Mouse (Mus musculus): ENCODE data around the gene Acad10.
"Not testable (repeated sequence)": the region's sequence is repeated elsewhere in the genome, so short reads cannot be mapped to it uniquely, and the experiment has no call there.

The Acad10 gene

DNA sequence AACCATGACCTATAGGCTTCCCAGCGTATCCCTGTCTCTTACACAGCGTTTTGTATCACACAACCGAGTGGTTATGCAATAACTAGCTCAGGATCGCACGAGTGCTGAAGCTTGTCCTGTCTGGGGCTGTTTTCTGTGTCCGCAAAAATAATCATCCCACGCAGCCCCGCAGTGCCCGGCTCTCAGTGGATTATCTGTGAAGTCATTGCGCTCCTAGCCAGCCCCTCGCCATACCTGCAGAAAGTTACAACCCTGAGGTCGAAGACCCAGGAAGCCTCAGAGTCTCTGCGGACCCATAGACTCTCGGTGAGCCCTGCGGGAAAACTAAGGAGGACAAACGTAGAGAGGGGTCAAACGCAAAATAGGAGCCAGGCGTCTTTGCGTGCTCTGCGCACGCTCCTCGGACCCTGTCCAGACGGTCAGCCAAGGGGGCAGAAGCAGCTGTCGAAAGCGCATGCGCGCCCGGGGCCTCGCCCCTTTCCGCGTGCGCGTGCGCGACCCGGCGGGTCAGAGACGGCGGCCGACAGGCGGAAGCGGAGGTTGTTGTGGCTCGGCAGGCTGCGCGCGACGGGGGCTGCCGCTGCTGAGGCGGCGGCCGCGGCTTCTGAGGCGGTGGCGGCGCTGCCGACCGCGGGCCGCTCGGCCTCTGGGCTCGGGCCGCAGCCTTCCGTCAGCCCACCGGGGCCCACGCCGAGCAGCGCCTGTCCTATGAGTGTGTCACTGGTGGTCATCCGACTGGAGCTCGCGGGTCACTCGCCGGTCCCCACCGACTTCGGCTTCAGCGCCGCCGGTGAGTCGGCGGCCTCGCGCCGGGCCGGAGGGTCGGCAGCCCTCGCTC, at the start of gene Acad10, which contains the start of gene Brap:
Gene Acad10 (minus strand): TSS at position 456 of the 838 bp plus-strand sequence.
Gene Brap (plus strand): TSS at position 505 of the 838 bp plus-strand sequence.
- peak; percentile 78 for DNase-seq (ENCODE audit: low read depth, low spot score)

DNA sequence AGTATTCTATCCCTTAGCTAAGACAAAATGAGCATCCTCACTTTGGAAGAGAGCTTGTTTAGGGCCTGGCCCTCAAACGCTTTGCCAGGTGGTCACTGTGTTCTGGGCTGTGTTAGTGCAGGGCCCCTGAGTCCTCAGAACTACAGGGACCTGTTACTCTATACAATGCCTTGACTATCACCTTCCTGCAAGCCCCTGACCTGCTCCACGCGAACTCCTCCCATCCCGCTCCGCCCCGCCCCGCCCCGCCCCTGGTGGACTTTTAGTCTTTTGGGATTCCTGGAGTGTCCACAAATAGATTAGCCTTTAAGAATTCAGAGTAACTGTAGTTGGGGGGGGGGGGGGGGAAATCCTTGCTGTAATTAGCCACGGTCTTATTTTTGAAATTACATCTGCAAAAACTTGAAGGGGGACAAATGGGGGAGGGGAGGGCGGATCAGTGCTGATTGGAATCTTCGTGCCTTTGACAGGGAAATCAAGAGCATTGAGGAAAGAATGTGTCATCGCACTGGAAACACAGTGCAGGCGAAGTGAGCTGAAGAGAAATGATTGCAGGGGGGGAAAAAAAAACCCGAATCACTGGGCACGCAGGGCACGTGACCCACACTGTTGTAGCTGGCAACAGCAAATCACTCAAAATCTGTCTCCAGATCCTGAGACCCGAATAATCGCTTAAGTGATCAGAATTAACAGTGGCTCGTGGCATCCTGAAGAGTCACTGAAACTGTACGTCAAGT, 44.4 kb upstream of the Acad10 start:
- no peak for DNase-seq (ENCODE audit: low read depth, low spot score)

DNA sequence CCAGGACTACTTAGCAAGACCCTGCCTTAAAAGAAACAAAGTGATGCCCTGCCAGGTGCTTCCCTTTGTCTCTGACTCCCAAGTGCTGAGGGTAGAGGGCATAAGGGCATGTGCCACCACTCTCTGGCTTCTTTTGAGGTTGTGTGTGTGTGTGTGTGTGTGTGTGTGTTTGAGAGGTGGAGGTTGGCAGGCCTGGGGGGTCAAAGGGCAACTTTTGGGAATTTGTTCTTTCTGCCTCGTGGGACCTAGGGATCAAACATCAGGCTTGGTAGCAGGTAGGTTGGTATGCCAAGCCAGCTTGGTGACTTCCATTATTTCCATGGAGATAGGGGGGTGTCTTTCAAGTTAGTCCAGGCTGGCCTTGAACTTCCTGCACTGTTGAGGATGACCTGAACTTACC, 43.0 kb upstream of the Acad10 start:
- no peak for DNase-seq (ENCODE audit: low read depth, low spot score)

DNA sequence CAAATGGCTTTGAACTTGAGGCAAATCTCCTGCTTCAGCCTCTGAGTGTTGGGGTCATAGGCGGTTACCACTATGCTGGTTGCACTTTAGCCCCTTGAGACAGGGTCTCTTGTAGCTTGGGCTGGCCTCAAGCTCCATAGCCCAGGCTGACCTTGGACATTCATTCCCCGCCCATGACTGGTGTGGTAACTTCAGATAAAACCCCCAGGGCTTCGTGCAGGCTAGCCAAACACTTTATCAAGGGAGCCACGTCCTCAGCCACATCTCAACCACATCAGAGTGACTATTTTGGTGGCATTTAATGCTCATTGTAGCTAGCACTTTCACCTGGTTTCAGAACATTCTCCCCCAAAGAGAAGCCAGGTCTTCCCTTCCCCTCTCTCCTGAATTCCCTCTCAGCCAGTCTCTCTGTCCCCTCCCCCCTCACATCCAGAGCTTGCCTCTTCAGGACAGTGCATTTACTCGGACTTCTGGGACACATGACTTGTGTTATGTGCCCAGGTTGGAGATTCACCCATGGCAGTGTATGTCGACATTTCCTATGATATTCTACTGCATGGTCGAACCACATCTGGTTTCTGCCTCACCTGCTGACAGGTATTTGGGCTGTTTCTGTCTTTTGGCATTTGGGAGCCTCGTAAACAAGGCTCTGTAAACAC, 40.9 kb upstream of the Acad10 start:
- peak; percentile 70 for DNase-seq (ENCODE audit: low read depth, low spot score)

DNA sequence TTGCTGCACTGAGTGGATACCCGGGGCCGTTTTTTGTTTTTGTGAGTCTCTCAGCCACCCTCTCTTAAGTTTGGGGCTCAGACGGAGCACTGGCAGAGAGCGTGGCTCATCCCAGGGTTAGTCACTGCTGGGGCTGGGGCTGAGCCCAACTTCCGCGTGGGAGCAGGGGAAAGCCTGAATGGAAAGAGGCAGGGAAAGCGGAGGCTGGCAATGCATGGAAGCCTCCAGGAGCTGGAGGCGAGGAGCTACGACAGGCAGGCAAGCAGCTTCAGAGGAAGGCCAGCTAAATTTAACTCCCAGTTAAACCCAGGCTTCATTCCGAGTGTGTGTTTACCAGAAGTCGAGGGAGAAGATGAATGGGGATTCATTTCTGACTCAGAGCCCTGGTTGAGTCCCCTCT, 40.2 kb upstream of the Acad10 start:
- DNase-seq (ENCODE audit: low read depth, low spot score) = no peak

DNA sequence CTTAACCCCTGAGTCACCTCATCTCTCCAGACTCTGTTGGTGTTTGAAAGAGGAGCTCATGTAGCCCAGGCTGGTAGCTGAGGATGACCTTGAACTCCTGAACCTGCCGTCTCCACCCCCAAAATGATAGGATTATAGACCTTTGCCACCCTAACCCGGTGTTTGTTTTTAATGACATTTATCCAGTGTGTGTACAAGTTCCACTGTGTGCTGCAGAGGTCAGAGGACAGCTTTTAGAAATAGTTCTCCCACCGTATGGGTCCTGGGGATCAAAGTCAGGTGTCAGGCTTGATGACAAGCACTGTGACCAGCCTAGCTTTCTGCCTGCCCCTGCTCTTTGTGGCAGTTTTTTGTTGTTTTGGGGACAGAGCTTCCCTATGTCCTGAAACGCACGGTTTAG, 39.6 kb upstream of the Acad10 start:
- DNase-seq (ENCODE audit: low read depth, low spot score) = no peak

DNA sequence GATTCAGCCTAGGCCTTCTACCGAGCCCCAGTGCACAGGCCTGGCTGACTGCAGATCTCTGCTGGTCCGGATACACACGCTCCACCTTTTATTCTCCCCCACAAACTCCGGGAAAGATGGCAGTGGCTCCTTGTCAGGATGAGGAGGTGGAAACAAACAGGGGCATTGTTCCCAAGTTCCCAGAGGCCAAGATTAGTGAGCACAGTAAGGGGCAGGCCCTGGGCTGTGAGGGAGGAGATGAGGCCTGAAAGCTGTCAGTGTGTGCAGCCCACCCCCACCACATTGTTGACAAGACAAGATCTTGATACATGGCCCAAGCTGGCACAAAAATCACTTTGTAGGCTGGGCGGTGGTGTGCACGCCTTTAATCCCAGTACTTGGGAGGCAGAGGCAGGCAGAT, 36.4 kb upstream of the Acad10 start:
- DNase-seq (ENCODE audit: low read depth, low spot score) = no peak

DNA sequence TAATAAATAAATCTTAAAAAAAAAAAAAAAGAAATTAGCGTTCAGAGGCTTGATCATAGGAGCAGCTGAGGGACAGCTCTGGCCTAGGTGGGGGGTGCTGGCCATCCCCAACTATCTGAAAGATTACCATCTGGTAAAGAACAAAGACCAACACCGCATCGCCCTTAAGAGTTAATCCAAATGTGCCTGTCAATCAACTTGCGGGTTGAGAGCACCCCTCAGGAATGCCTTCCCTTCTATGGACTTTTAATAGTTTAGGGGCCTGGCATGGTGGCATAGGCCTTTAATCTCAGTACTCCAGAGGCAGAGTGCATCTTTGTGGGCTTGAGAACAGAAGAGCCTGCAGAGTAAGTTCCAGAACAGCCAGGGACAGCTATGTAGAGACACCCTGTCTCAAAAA, 32.6 kb upstream of the Acad10 start:
- no peak for DNase-seq (ENCODE audit: low read depth, low spot score)

DNA sequence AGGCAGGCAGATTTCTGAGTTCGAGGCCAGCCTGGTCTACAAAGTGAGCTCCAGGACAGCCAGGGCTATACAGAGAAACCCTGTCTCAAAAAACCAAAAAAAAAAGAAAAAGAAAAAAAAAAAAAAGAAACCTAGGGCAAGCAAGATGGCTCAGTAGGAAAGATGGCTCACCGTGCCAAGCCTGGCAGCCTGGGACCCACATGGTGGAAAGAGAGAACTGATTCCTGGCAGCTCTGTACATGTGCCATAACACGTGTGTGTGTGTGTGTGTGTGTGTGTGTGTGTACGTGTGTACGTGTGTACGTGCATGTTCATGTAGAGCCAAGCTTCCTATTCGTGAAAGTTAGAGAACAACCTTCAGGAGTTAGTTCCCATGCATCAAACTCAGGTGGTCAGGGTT, 31.1 kb upstream of the Acad10 start:
- not testable (repeated sequence) for DNase-seq (ENCODE audit: low read depth, low spot score)

DNA sequence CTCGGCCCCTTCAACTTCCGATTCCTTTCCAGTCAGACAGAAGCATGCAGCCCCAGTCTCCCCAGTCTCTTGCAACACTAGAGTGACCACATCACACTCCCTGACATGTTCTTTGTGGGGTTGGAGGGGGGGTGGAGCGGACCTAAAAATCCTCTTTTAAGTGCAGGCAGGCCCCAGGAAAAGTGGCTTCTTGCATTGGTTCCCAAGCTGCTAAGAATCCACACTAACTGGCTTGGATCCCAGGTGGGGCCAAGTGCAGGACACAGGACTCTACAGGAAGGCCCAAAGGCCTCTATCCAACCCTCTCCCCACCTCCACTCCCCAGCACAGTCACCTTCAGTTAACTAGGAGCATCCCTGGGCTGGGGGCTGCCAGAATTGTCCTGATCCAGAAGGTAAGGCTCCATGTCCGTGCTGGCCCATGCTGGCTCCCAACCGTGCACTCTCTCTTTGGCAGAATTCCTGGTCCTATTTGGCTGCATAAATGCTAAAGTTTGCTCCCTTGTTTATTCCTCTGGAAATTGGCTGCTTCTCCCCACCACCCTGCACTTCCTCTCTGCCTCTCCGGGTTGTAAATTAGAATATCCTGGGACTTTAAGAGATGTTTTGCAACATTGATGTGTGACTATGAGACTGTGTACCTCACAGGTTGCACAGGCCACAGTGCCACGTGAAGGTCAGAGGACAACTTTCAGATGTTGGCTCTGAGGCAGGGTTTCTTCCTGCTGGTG, 30.3 kb upstream of the Acad10 start:
- no peak for DNase-seq (ENCODE audit: low read depth, low spot score)

DNA sequence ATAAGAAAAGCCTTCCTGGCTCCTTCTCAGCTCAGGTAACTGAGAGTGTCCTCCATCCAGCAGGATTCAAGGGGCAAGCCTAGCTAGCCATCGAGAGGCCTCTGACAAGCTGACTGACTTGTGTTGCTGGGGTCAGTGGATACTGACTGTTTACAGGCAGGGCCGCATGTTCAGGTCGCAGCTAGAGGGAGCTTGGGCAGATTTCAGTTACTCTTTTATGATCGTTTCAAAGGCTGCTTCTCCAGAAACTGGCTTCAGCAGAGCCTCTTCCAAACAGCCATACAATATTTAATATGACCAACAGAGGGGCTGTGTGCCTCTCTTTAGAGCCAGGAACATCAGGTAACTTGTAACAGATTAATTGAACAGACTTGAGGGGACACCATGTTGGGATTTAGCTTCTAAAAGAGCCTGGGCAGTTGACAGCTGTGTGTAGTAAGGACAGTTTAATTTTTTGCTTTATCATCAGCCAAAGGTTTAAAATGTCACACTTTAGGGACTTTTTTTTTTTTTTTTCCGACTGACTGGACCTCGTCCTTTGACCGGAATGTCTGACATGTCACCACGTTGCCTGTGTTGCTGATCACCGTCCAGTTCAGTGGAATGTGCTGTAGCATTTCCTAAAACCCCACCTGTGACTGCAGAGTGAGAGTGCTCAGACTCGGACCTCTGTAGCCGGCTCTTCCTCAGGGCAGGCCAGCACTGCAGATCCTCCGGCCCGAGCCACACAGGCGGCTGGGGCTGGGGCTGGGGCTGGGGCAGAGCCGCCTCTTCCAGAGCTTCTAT, 26.0 kb upstream of the Acad10 start:
- no peak for DNase-seq (ENCODE audit: low read depth, low spot score)

DNA sequence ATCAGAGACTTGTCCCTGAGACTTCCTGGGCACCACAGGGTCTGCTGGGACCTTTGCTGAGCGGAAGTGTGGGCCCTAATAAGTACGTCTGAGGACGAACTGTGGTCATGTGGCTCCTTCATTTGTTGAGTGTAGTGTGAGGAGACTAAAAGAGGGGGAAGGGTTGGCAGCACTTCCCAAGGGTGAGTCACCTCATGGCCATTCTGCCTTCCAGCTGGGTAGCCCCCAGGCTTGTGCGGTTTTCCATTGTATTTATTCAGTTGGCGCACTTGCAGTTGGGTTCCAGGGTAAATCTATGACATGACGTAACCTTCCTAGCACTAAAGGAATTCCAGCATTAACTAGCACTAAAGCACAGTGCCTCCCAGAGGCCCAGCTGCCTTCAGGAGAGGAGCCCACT, 25.2 kb upstream of the Acad10 start:
- DNase-seq (ENCODE audit: low read depth, low spot score) = no peak

DNA sequence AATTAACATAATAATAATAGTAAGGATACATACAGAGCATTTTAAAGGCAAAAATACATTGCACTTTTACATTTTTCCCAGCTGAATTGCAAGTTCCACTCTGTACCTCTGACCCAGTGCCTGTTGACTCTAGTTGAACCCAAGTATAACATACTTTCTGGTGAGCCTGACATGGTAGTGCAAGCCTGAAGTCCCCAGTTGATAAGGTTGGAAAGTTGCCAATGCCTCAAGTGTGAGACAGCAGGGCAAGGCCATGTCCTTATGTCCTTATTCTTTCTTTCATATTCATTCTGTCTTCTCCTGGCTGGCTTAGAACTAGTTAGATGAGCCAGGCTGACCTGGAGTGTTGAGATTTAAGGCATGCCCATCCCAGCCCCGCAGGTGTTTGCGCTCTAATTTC, 21.9 kb upstream of the Acad10 start:
- DNase-seq (ENCODE audit: low read depth, low spot score) = no peak

DNA sequence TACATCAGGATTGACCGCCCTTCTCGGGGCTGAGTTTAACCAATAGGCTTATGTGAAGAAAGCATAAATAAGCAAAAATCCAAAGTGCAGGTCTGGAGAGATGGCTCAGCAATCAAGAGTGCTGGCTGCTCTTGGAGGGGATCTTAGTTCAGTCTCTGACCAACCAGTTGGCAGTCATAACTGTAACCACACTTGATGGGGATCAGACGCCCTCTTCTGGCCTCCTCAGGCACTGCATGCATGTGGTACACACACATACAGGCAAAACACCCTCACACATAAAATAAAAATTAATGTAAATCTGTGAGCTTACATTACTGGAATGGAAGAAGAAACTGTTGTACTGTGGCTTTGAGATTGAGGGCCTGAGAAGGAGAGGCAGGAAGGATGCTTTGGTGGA, 10.1 kb upstream of the Acad10 start:
- peak; percentile 24 for DNase-seq (ENCODE audit: low read depth, low spot score)

DNA sequence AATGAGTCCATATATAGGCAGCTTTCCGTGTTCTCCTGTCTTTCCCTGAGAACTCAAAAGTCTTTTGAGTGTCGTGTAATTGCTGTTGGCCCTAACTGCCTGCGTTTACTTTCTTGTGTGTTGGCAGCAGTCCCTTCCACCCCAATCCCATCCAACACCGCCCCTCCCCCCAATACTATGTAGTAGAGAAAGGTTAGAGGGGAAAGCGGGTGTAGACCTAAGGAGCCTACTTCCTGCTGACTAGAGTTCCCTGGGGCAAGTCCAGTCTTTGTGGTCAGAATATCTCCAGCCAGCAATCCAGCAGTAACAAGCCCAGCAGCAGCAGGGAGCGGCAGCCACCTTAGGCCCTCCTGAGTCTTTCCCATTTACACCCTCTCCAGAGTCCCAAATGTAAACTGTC, 8.1 kb upstream of the Acad10 start:
- DNase-seq (ENCODE audit: low read depth, low spot score) = no peak

DNA sequence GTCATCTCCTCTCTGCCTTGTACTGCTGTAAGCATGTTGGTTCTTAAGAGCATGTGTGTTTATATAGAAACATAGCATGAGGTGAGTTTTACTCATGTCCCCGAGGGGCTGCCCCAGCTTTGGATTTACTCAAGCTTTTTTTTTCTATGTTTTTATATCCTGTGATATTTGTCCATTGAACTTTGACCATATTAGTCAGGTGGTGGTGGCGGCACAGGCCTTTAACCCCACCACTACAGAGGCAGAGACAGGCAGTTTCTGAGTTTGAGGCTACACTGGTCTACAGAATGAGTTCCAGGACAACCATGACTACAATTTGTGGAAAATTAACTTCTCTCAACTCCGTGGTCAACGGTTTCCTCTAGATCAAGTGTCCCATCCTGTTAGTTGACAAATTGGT, 6.8 kb upstream of the Acad10 start:
- DNase-seq (ENCODE audit: low read depth, low spot score) = no peak

DNA sequence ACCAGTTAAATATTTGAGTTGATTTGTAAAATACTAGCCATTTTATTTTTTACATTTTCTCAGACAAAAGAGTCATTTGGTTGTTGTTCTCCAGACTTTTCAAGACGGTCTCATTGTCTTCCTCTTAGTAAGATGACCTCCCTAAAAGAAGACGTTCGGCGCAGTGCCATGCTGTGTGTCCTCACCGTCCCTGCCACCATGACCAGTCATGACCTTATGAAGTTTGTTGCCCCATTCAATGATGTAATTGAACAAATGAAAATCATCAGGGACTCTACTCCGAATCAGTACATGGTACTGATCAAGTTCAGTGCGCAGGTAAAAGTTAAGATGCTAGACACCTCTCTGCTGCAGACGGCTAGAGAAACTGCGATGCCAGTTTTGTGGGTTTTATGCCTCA, 4.7 kb upstream of the Acad10 start:
- DNase-seq (ENCODE audit: low read depth, low spot score) = no peak

DNA sequence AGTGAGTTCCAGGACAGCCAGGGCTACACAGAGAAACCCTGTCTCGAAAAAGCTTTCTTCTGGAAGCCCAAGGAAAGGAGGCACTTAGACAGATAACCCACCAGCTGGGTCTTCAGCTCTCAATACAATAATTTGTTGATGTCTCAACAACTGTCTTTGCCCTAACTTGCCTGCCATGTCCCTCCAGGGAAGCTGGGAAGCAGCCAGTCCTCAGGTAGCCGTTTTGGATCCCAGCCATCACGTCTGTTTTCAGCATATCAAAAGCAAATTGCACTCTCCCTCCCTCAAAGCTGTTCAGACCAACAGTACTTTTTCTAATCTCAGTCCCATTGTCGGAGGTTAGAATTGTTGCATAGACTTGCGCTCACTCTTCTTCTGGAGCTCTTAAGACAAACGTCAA, 3.8 kb upstream of the Acad10 start:
- no peak for DNase-seq (ENCODE audit: low read depth, low spot score)

DNA sequence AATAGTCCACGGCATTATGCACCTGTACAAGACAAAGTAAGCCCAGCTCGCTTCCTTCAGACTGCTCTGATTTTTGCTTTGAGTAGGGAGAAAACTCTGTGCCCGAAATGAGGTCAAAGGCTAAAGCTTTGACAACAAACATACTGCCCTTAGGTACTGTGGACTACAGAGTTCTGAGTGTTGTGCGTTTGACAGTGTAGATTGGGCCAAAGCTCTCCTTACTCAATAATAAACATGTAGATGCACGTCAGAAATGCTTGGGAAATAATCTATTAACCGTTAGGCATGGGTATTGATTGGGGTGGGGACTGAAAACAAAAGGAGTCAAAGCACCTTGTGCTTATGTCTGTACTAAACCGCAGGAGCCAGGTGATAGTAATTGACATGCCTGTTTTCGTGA, 3.1 kb upstream of the Acad10 start:
- no peak for DNase-seq (ENCODE audit: low read depth, low spot score)

DNA sequence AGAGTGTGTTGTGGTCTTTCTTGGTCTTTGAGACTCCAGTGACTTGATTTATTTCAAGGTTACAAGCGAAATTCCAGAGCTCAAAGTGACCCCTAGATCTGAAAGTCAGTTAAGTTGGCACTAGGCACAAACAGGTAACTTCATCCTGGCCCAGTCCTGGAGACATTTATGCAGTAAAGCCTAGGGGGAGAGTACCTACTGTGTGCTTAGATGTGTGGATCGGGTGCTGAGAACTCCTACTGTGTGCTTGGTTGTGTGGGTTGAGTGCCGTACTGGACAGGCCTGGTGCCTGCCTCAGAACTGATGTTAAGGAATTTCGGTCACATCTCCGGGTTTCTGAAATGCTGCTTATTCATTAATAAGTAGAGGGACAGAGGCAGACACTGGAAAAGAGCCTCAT, 1.2 kb upstream of the Acad10 start:
- no peak for DNase-seq (ENCODE audit: low read depth, low spot score)

DNA sequence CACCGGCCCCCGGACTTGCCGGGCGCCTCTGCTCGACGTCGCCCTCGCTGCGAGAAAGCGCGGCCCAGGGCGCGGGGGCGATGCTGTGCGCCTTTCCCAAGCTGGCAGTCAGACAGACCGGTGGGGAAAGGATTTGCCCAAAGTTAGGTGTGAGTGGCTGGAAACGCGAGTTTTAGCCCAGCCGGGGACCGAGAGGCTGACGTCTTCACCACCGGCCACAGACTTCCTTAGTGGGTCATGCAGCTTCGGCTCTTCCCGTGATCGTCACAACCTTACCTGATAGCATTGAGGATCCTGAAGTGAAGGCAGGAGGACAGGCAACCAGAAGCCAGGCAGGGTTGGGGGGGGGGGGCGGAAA, 562 bp upstream of the Acad10 start:
- peak; percentile 22 for DNase-seq (ENCODE audit: low read depth, low spot score)
